Mouse (Mus musculus) layer of hippocampus, postnatal 25 days (tissue): Measurements from ENCODE around the gene Etv1. TPM values are rescaled to one million over a fixed set of nuclear protein-coding genes. Genes with fewer than 3 reads are reported as not detected.
"Not testable (repeated sequence)": the region's sequence is repeated elsewhere in the genome, so short reads cannot be mapped to it uniquely, and the experiment has no call there.

ENCODE experiments used
- DNase-seq, 2 experiments: peaks; one replicate each; pipeline ENCODE4 v3.0.0; 2022; ENCODE audit warnings: mixed read lengths in 2 of 2, low spot score in 1 of 2; ENCODE audit errors: extremely low spot score in 1 of 2
- total RNA-seq, 2 experiments: library from RNA; stranded (reverse); gene quantifications; 2 replicates each; pipeline ENCODE4 v1.2.3; 2021

Etv1 gene
- total RNA-seq, 2 experiments from 2014 or later: 82.8 to 96.0 TPM

GRCm38 (mm10) chr12:38814010-38814786, 35.0 kb downstream of the Etv1 start:
- DNase-seq: no peak

- DNase-seq: no peak
Measured at GRCm38 (mm10) chr12:38816235-38816634, 37.1 kb downstream of the Etv1 start.

- no peak for DNase-seq
Measured at GRCm38 (mm10) chr12:38818320-38818719, 39.1 kb downstream of the Etv1 start.

- no peak for DNase-seq
Measured at GRCm38 (mm10) chr12:38820642-38821041, 41.5 kb downstream of the Etv1 start.

- DNase-seq: peak in 1 of 2 experiments; percentile 12
Measured at GRCm38 (mm10) chr12:38824405-38824804, 45.2 kb downstream of the Etv1 start.

- DNase-seq: no peak
Measured at GRCm38 (mm10) chr12:38832981-38833380, 53.8 kb downstream of the Etv1 start.

- DNase-seq: no peak
Measured at GRCm38 (mm10) chr12:38834581-38834980, 55.4 kb downstream of the Etv1 start.

- DNase-seq: not testable (repeated sequence)
Measured at GRCm38 (mm10) chr12:38834986-38835385, 55.8 kb downstream of the Etv1 start.

GRCm38 (mm10) chr12:38843801-38844295, 64.7 kb downstream of the Etv1 start:
- DNase-seq: no peak

- DNase-seq: no peak
Measured at GRCm38 (mm10) chr12:38847500-38848261, 68.5 kb downstream of the Etv1 start.

- DNase-seq: no peak
Measured at GRCm38 (mm10) chr12:38849994-38850393, 70.8 kb downstream of the Etv1 start.

- DNase-seq: no peak
Measured at GRCm38 (mm10) chr12:38854274-38854673, 75.1 kb downstream of the Etv1 start.

GRCm38 (mm10) chr12:38854751-38855150, 75.6 kb downstream of the Etv1 start:
- DNase-seq: no peak

- no peak for DNase-seq
Measured at GRCm38 (mm10) chr12:38859675-38860074, 80.5 kb downstream of the Etv1 start.

GRCm38 (mm10) chr12:38860168-38861115, 81.3 kb downstream of the Etv1 start:
- no peak for DNase-seq

- DNase-seq: no peak
Measured at GRCm38 (mm10) chr12:38863395-38863794, 84.2 kb downstream of the Etv1 start.

- DNase-seq: no peak
Measured at GRCm38 (mm10) chr12:38863982-38864828, 85.0 kb downstream of the Etv1 start.

GRCm38 (mm10) chr12:38874470-38874995, 95.4 kb downstream of the Etv1 start:
- DNase-seq: no peak

- DNase-seq: no peak
Measured at GRCm38 (mm10) chr12:38904516-38904915, 125.3 kb downstream of the Etv1 start.
